Mouse (Mus musculus) ES-E14 (cell line): ENCODE data around the gene Pde8a. TPM values are rescaled to one million over a fixed set of nuclear protein-coding genes. Genes with fewer than 3 reads are reported as not detected.

Source experiments
- DNase-seq: peaks from one replicate; pipeline ENCODE4 v3.0.0-alpha.2; 2013; ENCODE audit warnings: low read depth, low spot score
- H3K27ac ChIP-seq: 2 replicates; pipeline ENCODE4 v1.5.1; 2012; ENCODE audit warnings: low read depth, mild to moderate bottlenecking, low read length, moderate library complexity, mixed read lengths; ENCODE audit not compliant: poor library complexity, insufficient read depth, severe bottlenecking
- H3K36me3 ChIP-seq: 2 replicates; pipeline ENCODE4 v1.6.1; 2012; ENCODE audit warnings: mild to moderate bottlenecking, low read length, moderate library complexity, mixed read lengths; ENCODE audit not compliant: control insufficient read depth, poor library complexity, insufficient read depth, severe bottlenecking
- H3K4me1 ChIP-seq, 2 experiments: fragments of 150-350 bp in 1 of 2; sonication (generic) in 1 of 2; 2 replicates each; pipeline ENCODE4 v1.6.1; 2012; ENCODE audit warnings: low read length in 2 of 2, mild to moderate bottlenecking in 1 of 2, mixed read lengths in 1 of 2; ENCODE audit not compliant: control insufficient read depth in 2 of 2, insufficient read depth in 2 of 2, poor library complexity in 1 of 2
- H3K4me3 ChIP-seq, 2 experiments: fragments of 150-350 bp in 1 of 2; sonication (generic) in 1 of 2; 2 replicates each; pipeline ENCODE4 v1.5.1; 2012; ENCODE audit warnings: low read length in 2 of 2, low read depth in 1 of 2, mild to moderate bottlenecking in 1 of 2, mixed read lengths in 1 of 2; ENCODE audit not compliant: insufficient read depth in 1 of 2, poor library complexity in 1 of 2, severe bottlenecking in 1 of 2
- H3K9ac ChIP-seq: 2 replicates; pipeline ENCODE4 v1.6.1; 2012; ENCODE audit warnings: low read depth, mild to moderate bottlenecking, low read length, mixed read lengths; ENCODE audit not compliant: poor library complexity, insufficient read depth, severe bottlenecking
- H3K9me3 ChIP-seq: fragments of 150-350 bp; sonication (generic); 2 replicates; pipeline ENCODE4 v1.6.1; 2012; ENCODE audit warnings: low read depth, mild to moderate bottlenecking, low read length; ENCODE audit not compliant: control insufficient read depth, insufficient read depth
- CHD2 ChIP-seq: IDR thresholded peaks from 2 replicates; pipeline ENCODE4 v1.6.1; 2014; ENCODE audit warnings: mild to moderate bottlenecking, low read depth, low read length, inconsistent platforms
- HCFC1 ChIP-seq: IDR thresholded peaks from 2 replicates; pipeline ENCODE4 v1.6.1; 2012; ENCODE audit warnings: low read length, inconsistent platforms, borderline replicate concordance; ENCODE audit not compliant: insufficient read depth
- MAFK ChIP-seq: IDR thresholded peaks from 2 replicates; pipeline ENCODE4 v1.6.1; 2014; ENCODE audit warnings: mild to moderate bottlenecking, low read depth, low read length, inconsistent platforms; ENCODE audit not compliant: insufficient read depth
- ZC3H11A ChIP-seq: IDR thresholded peaks from 2 replicates; pipeline ENCODE4 v1.6.1; 2012; ENCODE audit warnings: low read depth, mild to moderate bottlenecking, inconsistent platforms, low read length, borderline replicate concordance
- ZNF384 ChIP-seq: IDR thresholded peaks from 2 replicates; pipeline ENCODE4 v1.6.1; 2012; ENCODE audit warnings: low read depth, low read length, inconsistent platforms
- in situ Hi-C, 2 experiments: fragments of 600-800 bp; cut with MboI; formaldehyde crosslinking; loops; one replicate each; pipeline ENCODE4 v1.15.1; 2025; ENCODE audit warnings: low sequenced_read_pairs in 2 of 2, inconsistent platforms in 1 of 2; ENCODE audit not compliant: unreplicated experiment in 2 of 2
- total RNA-seq: library from RNA; depleted of rRNA; stranded (reverse); fragments of 300-350 nt; gene quantifications from 2 replicates; pipeline ENCODE4 v1.2.3, GENCODE M21; 2012

Gene Pde8a
- total RNA-seq, 1 experiment: 2.2 TPM

GRCm38 (mm10) chr7:81232674-81233073 lies 19.3 kb downstream of the Pde8a start:
- Histone ChIP-seq H3K9me3 (no peaks in the 10 kb centered on the region), H3K9ac (no peak overlapping the region), H3K4me3 (no peak overlapping the region), H3K4me1 (peaks cover 0 to 4% of the 10 kb centered on the region in 2 experiments; a peak in 1 of 4 replicates), H3K27ac (no peak overlapping the region), H3K36me3 (no peaks in the 10 kb centered on the region)
- TF ChIP-seq HCFC1 (no peak), CHD2 (no peak), ZC3H11A (no peak), MAFK (no peak), ZNF384 (no peak)
- in situ Hi-C loops: no loop called here
- no peak for DNase-seq

GRCm38 (mm10) chr7:81235117-81235516 lies 21.7 kb downstream of the Pde8a start:
- TF ChIP-seq CHD2: no peak
- TF ChIP-seq ZNF384: no peak
- no peak for TF ChIP-seq ZC3H11A
- no peak for TF ChIP-seq HCFC1
- TF ChIP-seq MAFK: no peak

GRCm38 (mm10) chr7:81235600-81236223 lies 22.3 kb downstream of the Pde8a start:
- Histone ChIP-seq H3K36me3 (no peaks in the 10 kb centered on the region), H3K9ac (no peak overlapping the region), H3K4me1 (peaks cover 0 to 4% of the 10 kb centered on the region in 2 experiments; a peak in 1 of 4 replicates), H3K4me3 (no peak overlapping the region), H3K9me3 (no peaks in the 10 kb centered on the region), H3K27ac (no peak overlapping the region)
- DNase-seq: no peak
- TF ChIP-seq MAFK (no peak), ZC3H11A (no peak), ZNF384 (no peak), CHD2 (no peak), HCFC1 (no peak)
- in situ Hi-C loops: no loop called here

More at GRCm38 (mm10) chr7:81235117-81235516, 21.7 kb downstream of the Pde8a start:
- DNase-seq: no peak
- H3K27ac ChIP-seq: no peak overlapping the region
- no peak overlapping the region for H3K4me3 ChIP-seq
- in situ Hi-C loops: no loop called here
- peaks cover 0 to 4% of the 10 kb centered on the region in 2 experiments; a peak in 1 of 4 replicates for H3K4me1 ChIP-seq
- H3K36me3 ChIP-seq: no peaks in the 10 kb centered on the region
- H3K9ac ChIP-seq: no peak overlapping the region
- no peaks in the 10 kb centered on the region for H3K9me3 ChIP-seq

GRCm38 (mm10) chr7:81243361-81243760 lies 30.0 kb downstream of the Pde8a start:
- Histone ChIP-seq H3K9me3 (no peaks in the 10 kb centered on the region), H3K27ac (no peak overlapping the region), H3K36me3 (no peaks in the 10 kb centered on the region), H3K4me1 (no peaks in the 10 kb centered on the region), H3K4me3 (no peak overlapping the region), H3K9ac (no peak overlapping the region)
- in situ Hi-C loops: no loop called here
- no peak for DNase-seq
- TF ChIP-seq MAFK (no peak), ZNF384 (no peak), ZC3H11A (no peak), CHD2 (no peak), HCFC1 (no peak)

- DNase-seq: no peak
- no peak for TF ChIP-seq ZNF384
- no peak for TF ChIP-seq MAFK
- no peak for TF ChIP-seq ZC3H11A
- no peak for TF ChIP-seq HCFC1
- TF ChIP-seq CHD2: no peak
- in situ Hi-C loops: no loop called here
- no peaks in the 10 kb centered on the region for H3K4me1 ChIP-seq
- H3K9ac ChIP-seq: no peak overlapping the region
- no peaks in the 10 kb centered on the region for H3K36me3 ChIP-seq
- H3K4me3 ChIP-seq: no peak overlapping the region
- H3K9me3 ChIP-seq: no peaks in the 10 kb centered on the region
- no peak overlapping the region for H3K27ac ChIP-seq
Measured at GRCm38 (mm10) chr7:81249854-81250279, 36.5 kb downstream of the Pde8a start.
